Mouse (Mus musculus) right cerebral cortex, adult 18-20 months (tissue): ENCODE results near the gene Pirb.

Source experiments
- DNase-seq: peaks from one replicate; pipeline ENCODE4 v3.0.0; 2022; ENCODE audit warnings: mixed read lengths

The Pirb gene

GRCm38 (mm10) chr7:3692382-3692986 is 27.7 kb downstream of the Pirb start, which contains the start of gene Tsen34:
Gene Tsen34, plus strand, starts transcription at chr7:3692863.
- no peak for DNase-seq

GRCm38 (mm10) chr7:3691919-3692318 is 28.3 kb downstream of the Pirb start:
- DNase-seq = no peak

DNA sequence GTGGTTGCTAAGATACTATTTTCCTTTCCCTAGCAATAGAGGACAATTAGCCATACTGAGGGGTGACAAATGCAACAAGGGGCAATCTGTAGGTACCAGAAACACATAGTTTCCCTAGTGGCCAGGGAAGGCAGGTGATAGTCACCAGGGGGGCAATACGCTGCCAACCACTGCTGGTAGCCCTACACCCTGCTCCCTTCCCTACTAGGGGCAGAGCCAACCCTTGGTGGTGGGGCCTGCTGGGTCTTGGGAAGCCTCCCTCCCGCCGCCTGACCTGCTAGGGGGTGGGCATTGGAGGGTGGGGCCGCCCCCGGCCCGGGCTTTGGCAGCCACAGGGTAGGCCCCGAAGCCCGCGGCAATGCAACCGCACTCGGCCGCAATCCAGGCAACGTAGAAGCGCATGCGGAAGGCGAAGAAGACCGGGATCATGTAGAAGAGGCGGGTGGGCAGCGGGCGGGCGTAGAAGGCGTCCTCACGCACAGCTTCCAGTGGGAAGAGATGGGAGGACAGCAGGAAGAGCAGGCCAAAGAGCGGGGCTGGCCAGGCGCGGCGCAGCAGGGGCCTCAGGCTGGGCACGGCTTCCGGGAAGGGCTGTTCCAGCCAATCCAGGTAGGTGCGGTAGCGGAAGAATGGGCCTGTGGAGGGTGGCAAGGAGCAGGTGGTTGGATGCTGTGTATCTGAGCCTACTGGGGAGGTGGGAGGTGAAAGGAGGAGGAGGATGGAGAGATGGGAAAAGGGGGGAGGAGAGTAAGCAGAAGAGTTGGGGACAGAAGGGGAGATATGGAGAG is 34.6 kb downstream of the Pirb start:
- DNase-seq = no peak

GRCm38 (mm10) chr7:3684698-3685097 is 35.5 kb downstream of the Pirb start:
- no peak for DNase-seq

- DNase-seq = peak; percentile 42
Measured at GRCm38 (mm10) chr7:3683908-3684550, 36.2 kb downstream of the Pirb start.

GRCm38 (mm10) chr7:3677342-3677741 is 42.8 kb downstream of the Pirb start, which contains the start of gene Tmc4:
Gene Tmc4, minus strand, starts transcription at chr7:3677553.
- DNase-seq = no peak

- no peak for DNase-seq
Measured at GRCm38 (mm10) chr7:3676371-3676770, 43.8 kb downstream of the Pirb start.

DNA sequence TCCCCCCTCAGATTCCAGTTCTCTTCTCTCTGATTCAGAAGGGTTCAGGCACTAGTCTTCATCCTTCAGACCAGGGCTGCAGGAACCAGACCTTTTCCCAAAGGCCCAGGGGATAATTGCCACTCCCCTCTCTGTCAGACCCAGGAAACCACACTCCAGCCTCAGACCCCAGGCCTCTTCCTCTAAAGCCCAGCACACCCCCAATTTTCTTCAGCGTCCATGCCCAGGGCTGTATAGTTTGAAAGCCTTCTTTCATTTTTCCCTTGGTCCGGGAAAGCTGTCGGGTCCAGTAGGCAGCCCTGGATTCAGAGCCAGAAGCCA is 45.0 kb downstream of the Pirb start:
- no peak for DNase-seq

DNA sequence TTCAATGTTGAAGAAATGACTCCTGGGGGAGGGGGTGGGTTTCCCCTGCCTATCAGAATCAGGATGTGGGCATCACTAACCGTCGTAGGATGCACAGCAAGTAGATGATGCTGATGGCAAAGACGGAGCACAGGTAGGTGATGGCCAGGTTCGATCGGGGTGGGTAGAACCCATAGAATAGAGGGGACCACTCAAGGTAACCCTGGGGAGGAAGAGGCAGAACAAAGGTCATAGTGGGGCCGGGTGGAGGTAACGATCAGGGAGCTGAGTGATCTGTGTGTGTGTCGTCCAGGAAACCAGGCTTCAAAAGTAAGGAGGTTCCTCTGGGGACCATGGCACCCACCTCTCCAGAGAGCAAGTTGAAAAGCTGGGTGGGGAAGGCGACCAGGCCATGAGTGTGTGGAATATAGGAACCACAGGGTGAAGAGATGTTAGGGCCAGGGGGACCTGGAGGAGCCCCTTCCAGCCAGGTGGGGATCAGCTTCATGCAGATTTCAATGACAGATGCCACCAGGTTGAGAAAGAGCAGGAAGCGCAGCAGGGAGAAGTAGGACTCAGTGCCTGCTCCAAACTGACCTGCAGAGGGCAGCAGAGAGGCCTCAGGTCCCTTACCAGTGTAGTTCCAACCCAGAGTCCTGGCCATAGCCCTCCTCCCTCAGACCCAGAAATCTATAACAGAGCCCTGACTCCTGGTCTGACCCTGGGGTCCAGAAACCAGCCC is 45.5 kb downstream of the Pirb start:
- peak; percentile 78 for DNase-seq

GRCm38 (mm10) chr7:3666921-3667391 is 53.2 kb downstream of the Pirb start:
- no peak for DNase-seq

DNA sequence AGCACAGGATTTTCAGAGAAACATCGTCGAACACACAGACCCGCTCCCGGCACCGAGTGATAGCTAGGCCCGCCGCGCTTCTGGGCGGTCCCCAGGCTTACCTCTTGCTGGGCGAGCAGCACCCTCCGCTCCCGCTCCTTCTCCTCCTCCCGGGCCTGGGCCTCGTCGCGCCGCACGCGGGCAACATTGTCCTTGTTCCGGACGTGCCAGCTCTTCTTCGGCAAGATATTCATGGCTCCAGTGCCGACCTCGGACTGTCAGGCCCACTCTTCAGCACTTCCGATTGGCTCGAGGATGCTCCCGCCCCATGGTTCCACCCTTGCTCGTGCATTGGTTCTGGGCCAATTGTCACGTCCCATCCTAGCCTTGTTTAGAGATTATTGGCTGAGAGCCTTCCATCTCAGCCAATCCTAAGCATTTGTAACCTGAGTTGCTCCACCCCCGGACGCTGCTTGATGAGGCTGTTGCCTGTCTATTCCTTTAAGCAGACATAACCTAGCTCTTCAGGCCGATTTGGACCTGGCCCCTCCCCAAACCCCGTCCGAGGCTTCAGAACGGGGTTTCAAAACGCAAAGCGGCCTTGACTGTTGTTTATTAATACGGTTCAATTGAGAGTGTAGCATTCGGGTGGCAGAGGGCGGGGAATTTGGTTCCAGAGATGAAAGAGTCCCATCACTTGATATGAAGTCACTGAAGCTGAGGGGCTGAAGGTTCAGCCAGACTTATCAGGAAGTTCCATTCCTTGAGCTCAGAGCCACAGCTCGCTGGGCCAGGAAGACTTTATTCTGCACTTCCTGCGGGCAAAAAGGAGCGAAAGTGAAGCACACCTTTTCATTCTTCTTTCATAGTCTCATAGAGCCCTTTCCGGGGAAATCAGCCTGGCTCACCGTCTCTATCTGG is 54.7 kb downstream of the Pirb start, which contains the start of gene Leng1:
Gene Leng1, minus strand, starts transcription at position 626 of the 900 bp plus-strand sequence.
- peak; percentile 98 for DNase-seq

DNA sequence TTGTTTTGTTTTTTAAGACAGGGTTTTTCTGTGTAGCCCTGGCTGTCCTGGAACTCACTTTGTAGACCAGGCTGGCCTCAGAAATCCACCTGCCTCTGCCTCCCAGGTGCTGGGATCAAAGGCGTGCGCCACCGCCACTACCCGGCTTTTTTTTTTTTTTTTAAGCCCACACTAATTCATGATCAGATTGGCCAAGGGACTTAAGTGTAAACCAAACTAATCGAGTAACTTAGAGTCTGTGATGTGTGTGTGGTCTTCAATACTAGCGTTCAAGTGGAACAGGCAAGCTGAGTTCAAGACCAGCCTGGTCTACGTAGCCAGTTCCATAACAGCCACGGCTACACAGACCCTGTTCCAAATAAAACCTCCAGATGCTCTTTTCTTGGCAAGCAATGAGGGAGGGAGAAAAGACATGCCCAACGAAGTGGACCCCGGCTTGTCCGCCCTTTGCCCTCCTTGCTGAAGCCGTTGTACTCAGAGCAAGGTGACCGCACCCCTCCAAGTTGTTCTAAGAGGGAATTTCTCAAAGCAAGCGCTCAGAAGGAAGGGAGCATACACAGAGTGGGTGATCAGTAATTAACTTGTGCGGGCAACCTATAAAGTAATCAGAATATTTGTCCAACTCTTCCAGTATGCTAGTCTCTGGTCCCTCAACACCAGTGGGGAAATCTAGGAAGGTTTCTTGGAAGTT is 55.5 kb downstream of the Pirb start:
- DNase-seq = no peak
